Comparison of ENCODE assay signal across 10 mouse cellular contexts in the genomic region with DNA sequence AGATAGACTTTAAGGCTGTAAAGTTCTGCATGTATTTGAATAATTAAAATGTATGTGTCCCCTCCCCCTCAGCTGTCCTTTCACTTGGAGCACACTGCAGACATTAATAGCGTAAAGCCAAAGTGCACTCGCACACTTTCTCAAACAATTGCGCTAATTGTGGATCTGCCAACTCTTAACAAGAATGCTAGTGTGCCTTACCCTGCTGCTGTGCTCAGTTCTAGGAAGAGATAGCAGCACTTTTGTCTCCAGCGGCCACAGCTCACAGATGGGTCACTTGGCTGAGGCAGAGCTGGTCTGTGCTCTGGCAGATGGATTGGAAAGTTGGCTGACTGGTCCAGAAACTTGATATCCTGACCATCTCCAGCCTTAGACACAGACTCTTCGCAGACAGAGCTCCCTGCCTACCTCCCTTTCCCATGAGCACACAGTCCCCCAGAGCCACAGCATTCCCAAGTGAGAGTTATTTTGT. TPM values are rescaled to one million over a fixed set of nuclear protein-coding genes. Genes with fewer than 3 reads are reported as not detected.
DNase-seq lines count a peak whose midpoint lies in the region.
"Had no signal": no experiment of that assay in that cellular context is flagged by ENCODE, and none has a peak within 500 bp of the region (broad histone marks: within the 10 kb centered on the region; RNA-seq: fewer than 3 reads in every experiment).

No protein-coding gene starts in this region.

- DNase-seq in cerebellum, adult 9-10 months, result peak; percentile 5
- DNase-seq in cerebellum, adult 8-10 months, result no peak
- peak; percentile 55 for DNase-seq in left cerebral cortex, adult 11 months (ENCODE audit: low spot score)
- no peak for DNase-seq in left cerebral cortex, postnatal 36 days (ENCODE audit: low spot score in 2 of 2)
- peak; percentile 51 for DNase-seq in gastrocnemius, postnatal 14 days
- peak; percentile 29 to 60 for DNase-seq in left cerebral cortex, postnatal 25 days (ENCODE audit: low spot score in 2 of 2)
- DNase-seq in urinary bladder, adult 2 months (ENCODE audit: low spot score), result no peak
- DNase-seq in adrenal gland, adult 8-10 months, result no peak
- DNase-seq: thymus, postnatal 4 days had no signal

- intact Hi-C loops in left cerebral cortex, postnatal 36 days (cut with DNase I), result loop anchor here (10.0 kb wide), 1 partner anchor 197 kb away; no protein-coding TSS in a partner anchor
- intact Hi-C loops in gastrocnemius, postnatal 14 days (cut with DNase I; ENCODE audit: low total_unique reads), result no loop called here
- intact Hi-C loops in left cerebral cortex, postnatal 25 days (cut with DNase I), result no loop called here

RNA-seq across cellular contexts. Expression of gene Gm37240, which starts 40.9 kb away (rescaled TPM):
- 1 to 10 TPM in 1 of 2 experiments, under 1 TPM in 1; 0.66 to 1.3 TPM for total RNA-seq in left cerebral cortex, postnatal 36 days (2021)
- 10 to 100 TPM; 32.3 to 43.3 TPM for total RNA-seq in gastrocnemius, postnatal 14 days (2021)
- 1 to 10 TPM in 1 of 2 experiments, under 1 TPM in 1; 0.69 to 2.2 TPM for total RNA-seq in left cerebral cortex, postnatal 25 days (2021)
- 1.5 and 2.0 TPM in 2 replicates for polyA plus RNA-seq in urinary bladder, adult 2 months (2012; rRNA removed)
- total RNA-seq in adrenal gland, adult 8-10 months (2022), result 1 to 10 TPM; 5.4 to 9.8 (median 7.2) TPM
- total RNA-seq: granulocyte monocyte progenitor cell, adult 5-6 weeks had no signal

RNA-seq across cellular contexts. Expression of gene Glt28d2, which starts 40.9 kb away (rescaled TPM):
- under 1 TPM; 0.47 to 0.70 TPM for total RNA-seq in left cerebral cortex, postnatal 36 days (2021)
- 1 to 10 TPM; 4.9 to 9.2 TPM for total RNA-seq in gastrocnemius, postnatal 14 days (2021)
- total RNA-seq in left cerebral cortex, postnatal 25 days (2021), result under 1 TPM; 0.34 to 0.62 TPM
- polyA plus RNA-seq in urinary bladder, adult 2 months (2012; rRNA removed), result 1.7 and 1.9 TPM in 2 replicates
- total RNA-seq in adrenal gland, adult 8-10 months (2022), result 1 to 10 TPM; 1.9 to 3.7 (median 2.8) TPM
- total RNA-seq: granulocyte monocyte progenitor cell, adult 5-6 weeks had no signal

RNA-seq across cellular contexts. Expression of gene Sh3d19, which starts 42.7 kb away (rescaled TPM):
- 10 to 100 TPM; 17.1 to 17.3 TPM for total RNA-seq in left cerebral cortex, postnatal 36 days (2021)
- total RNA-seq in gastrocnemius, postnatal 14 days (2021), result 10 to 100 TPM; 23.1 to 23.2 TPM
- 10 to 100 TPM; 17.8 to 22.3 TPM for total RNA-seq in left cerebral cortex, postnatal 25 days (2021)
- 103 and 113 TPM in 2 replicates for polyA plus RNA-seq in urinary bladder, adult 2 months (2012; rRNA removed)
- total RNA-seq in adrenal gland, adult 8-10 months (2022), result 10 to 100 TPM; 14.3 to 26.2 (median 18.1) TPM

Comparison
In these comparisons a context has a peak if more than half of its experiments do, and no peak if none do; other contexts are left out.
1. DNase-seq: peak in cerebellum, adult 9-10 months (single experiment), left cerebral cortex, adult 11 months (single experiment), gastrocnemius, postnatal 14 days (single experiment) and left cerebral cortex, postnatal 25 days (2 of 2); none in cerebellum, adult 8-10 months (single experiment), left cerebral cortex, postnatal 36 days (0 of 2), urinary bladder, adult 2 months (single experiment) and adrenal gland, adult 8-10 months (single experiment).